Mouse (Mus musculus) testis, adult 2 months (tissue): ENCODE results near the gene Map2k5.

Source experiments
- CTCF ChIP-seq: fragments of 200-500 bp; IDR thresholded peaks from 2 replicates; pipeline ENCODE4 v1.5.1; 2012; ENCODE audit warnings: low read depth, mild to moderate bottlenecking, inconsistent platforms, low read length, moderate library complexity; ENCODE audit not compliant: control insufficient read depth, insufficient read depth, insufficient replicate concordance
- POLR2A ChIP-seq: fragments of 200-500 bp; IDR thresholded peaks from 2 replicates; pipeline ENCODE4 v1.6.1; 2012; ENCODE audit warnings: low read depth, mild to moderate bottlenecking, inconsistent platforms, low read length, moderate library complexity; ENCODE audit not compliant: control insufficient read depth

DNA sequence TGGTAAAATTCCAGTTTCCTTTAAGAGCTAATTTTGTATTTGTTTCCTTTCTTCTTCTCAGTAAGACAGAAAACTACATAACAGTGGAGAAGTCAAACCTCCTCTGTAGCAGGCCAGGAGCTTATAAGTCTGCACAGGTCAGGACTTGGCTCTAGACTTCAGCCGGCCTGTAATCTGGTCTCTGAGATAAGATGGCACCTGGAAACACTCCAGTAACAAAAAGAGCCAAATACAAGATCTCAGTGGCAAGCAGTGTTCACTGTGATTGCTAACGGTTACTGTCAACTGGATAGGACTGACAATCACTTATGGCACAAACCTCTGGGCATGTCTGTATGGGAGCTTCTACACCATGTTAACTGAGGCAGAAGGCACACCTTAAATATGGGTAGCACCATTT is 4.4 kb downstream of the Map2k5 start:
- TF ChIP-seq CTCF (no peak), POLR2A (no peak)
